Mouse (Mus musculus) brain, embryonic 14.5 days (tissue): ENCODE results near the gene Adamtsl3.

Experiments
- CTCF ChIP-seq: fragments of 200-500 bp; IDR thresholded peaks from 2 replicates; pipeline ENCODE4 v1.5.1; 2012; ENCODE audit warnings: inconsistent platforms, mild to moderate bottlenecking, moderate library complexity, borderline replicate concordance; ENCODE audit not compliant: insufficient read depth, insufficient read length; ENCODE audit errors: extremely low read depth
- POLR2A ChIP-seq: fragments of 200-500 bp; IDR thresholded peaks from 2 replicates; pipeline ENCODE4 v1.6.1; 2012; ENCODE audit warnings: mild to moderate bottlenecking, inconsistent platforms, borderline replicate concordance; ENCODE audit not compliant: poor library complexity, insufficient read depth, insufficient read length, severe bottlenecking; ENCODE audit errors: extremely low read depth

GRCm38 (mm10) chr7:82491018-82491417 lies 155.5 kb downstream of the Adamtsl3 start:
- TF ChIP-seq CTCF (no peak), POLR2A (no peak)
